In genomic region chr14:103345011-103345410, GRCm38 (mm10) we compare ENCODE assay signal across 8 mouse cellular contexts. TPM values are rescaled to one million over a fixed set of nuclear protein-coding genes. Genes with fewer than 3 reads are reported as not detected.
DNase-seq lines count a peak whose midpoint lies in the region; ATAC-seq and TF ChIP-seq lines count a peak whose summit lies in the region.

No protein-coding gene starts in this region.

- no peak for ATAC-seq in embryonic facial prominence, embryonic 15.5 days (ENCODE audit: insufficient number of reproducible peaks, low FRiP score, low TSS enrichment, low read depth)
- no peak for ATAC-seq in intestine, postnatal 0 days
- no peak for ATAC-seq in neural tube, embryonic 13.5 days (ENCODE audit: low read depth)
- no peak for ATAC-seq in megakaryocyte-erythroid progenitor cell, adult 5-6 weeks (replicated peaks; ENCODE audit: low FRiP score, low TSS enrichment, poor library complexity, severe bottlenecking)

- no peaks in the 10 kb centered on the region for H3K36me3 ChIP-seq in embryonic facial prominence, embryonic 15.5 days
- H3K36me3 ChIP-seq in intestine, postnatal 0 days (ENCODE audit: control insufficient read depth, insufficient read depth), result no peaks in the 10 kb centered on the region
- H3K36me3 ChIP-seq in neural tube, embryonic 13.5 days, result no peaks in the 10 kb centered on the region

- H3K27me3 ChIP-seq in embryonic facial prominence, embryonic 15.5 days, result no peaks in the 10 kb centered on the region
- no peaks in the 10 kb centered on the region for H3K27me3 ChIP-seq in intestine, postnatal 0 days (replicated peaks; ENCODE audit: control insufficient read depth, insufficient read depth, low read length)
- H3K27me3 ChIP-seq in neural tube, embryonic 13.5 days, result no peaks in the 10 kb centered on the region

- H3K4me3 ChIP-seq in lung, adult 2 months (replicated peaks; ENCODE audit: extremely low read depth, low read depth, low read length), result peak overlapping the region; percentile 43
- H3K4me3 ChIP-seq in embryonic facial prominence, embryonic 15.5 days (replicated peaks), result peak overlapping the region; percentile 70
- peak overlapping the region; percentile 81 for H3K4me3 ChIP-seq in intestine, postnatal 0 days (ENCODE audit: low read depth, low read length)
- peak overlapping the region; percentile 83 for H3K4me3 ChIP-seq in neural tube, embryonic 13.5 days

- H3K9ac ChIP-seq in embryonic facial prominence, embryonic 15.5 days, result no peak overlapping the region
- H3K9ac ChIP-seq in intestine, postnatal 0 days (ENCODE audit: low read depth, low read length), result no peak overlapping the region
- H3K9ac ChIP-seq in neural tube, embryonic 13.5 days, result peak overlapping the region; percentile 94

- intact Hi-C loops in gastrocnemius, postnatal 14 days (cut with DNase I; ENCODE audit: low total_unique reads), result no loop called here

- no peak for DNase-seq in lung, adult 2 months
- DNase-seq in lung, postnatal 25 days (ENCODE audit: low spot score), result no peak
- DNase-seq in gastrocnemius, postnatal 14 days, result no peak
- no peak for DNase-seq in adrenal gland, postnatal 14 days

- H3K27ac ChIP-seq in embryonic facial prominence, embryonic 15.5 days (replicated peaks), result no peak overlapping the region
- H3K27ac ChIP-seq in intestine, postnatal 0 days (ENCODE audit: low read depth, low read length), result no peak overlapping the region
- 0 out of 2 replicates have a peak overlapping the region, but pooled peaks have one; percentile 97 for H3K27ac ChIP-seq in neural tube, embryonic 13.5 days (replicated peaks)

- no peaks in the 10 kb centered on the region for H3K9me3 ChIP-seq in embryonic facial prominence, embryonic 15.5 days (replicated peaks)
- no peaks in the 10 kb centered on the region for H3K9me3 ChIP-seq in intestine, postnatal 0 days (ENCODE audit: control insufficient read depth)
- H3K9me3 ChIP-seq in neural tube, embryonic 13.5 days, result no peaks in the 10 kb centered on the region

- 12% methylated on average over 2 of the region's 2 CpGs for WGBS in lung, adult 2 months
- WGBS in embryonic facial prominence, embryonic 15.5 days, result 36% methylated on average over 2 of the region's 2 CpGs
- WGBS in intestine, postnatal 0 days, result 37% methylated on average over 2 of the region's 2 CpGs
- 42% methylated on average over 2 of the region's 2 CpGs for WGBS in neural tube, embryonic 13.5 days

- no peak for TF ChIP-seq POLR2A in lung, adult 2 months (IDR thresholded peaks at IDR 0.05; ENCODE audit: borderline replicate concordance, extremely low read depth, low read depth, low read length)

- peaks cover 1% of the 10 kb centered on the region for H3K4me1 ChIP-seq in lung, adult 2 months (ENCODE audit: control insufficient read depth, insufficient read depth, low read length)
- 0 out of 2 replicates have a peak, but pooled peaks cover 11% of the 10 kb centered on the region for H3K4me1 ChIP-seq in embryonic facial prominence, embryonic 15.5 days
- peaks cover 8% of the 10 kb centered on the region; the same call in 1 of the 2 replicates for H3K4me1 ChIP-seq in intestine, postnatal 0 days (replicated peaks; ENCODE audit: control insufficient read depth, insufficient read depth, low read length)
- peaks cover 53% of the 10 kb centered on the region for H3K4me1 ChIP-seq in neural tube, embryonic 13.5 days (replicated peaks)

- TF ChIP-seq CTCF in lung, adult 2 months (IDR thresholded peaks at IDR 0.05; ENCODE audit: insufficient read depth, low read length), result no peak
- no peak for TF ChIP-seq CTCF in intestine, postnatal 0 days (IDR thresholded peaks at IDR 0.05; ENCODE audit: low read depth)

- H3K4me2 ChIP-seq in embryonic facial prominence, embryonic 15.5 days (replicated peaks), result peak overlapping the region; percentile 75
- peak overlapping the region; percentile 89 for H3K4me2 ChIP-seq in intestine, postnatal 0 days (replicated peaks; ENCODE audit: low read depth)
- H3K4me2 ChIP-seq in neural tube, embryonic 13.5 days, result peak overlapping the region; percentile 78

RNA-seq across cellular contexts. Expression of gene Mycbp2, which starts 1.6 kb away (rescaled TPM):
- 14.3 and 21.3 TPM in 2 replicates for polyA plus RNA-seq in lung, adult 2 months (2012; rRNA removed)
- 23.6 and 25.8 TPM in 2 replicates for polyA plus RNA-seq in embryonic facial prominence, embryonic 15.5 days (2015; fragmentation: Nextera tagmentation; extraction: Ambion mirVana)
- polyA plus RNA-seq in intestine, postnatal 0 days (2015; fragmentation: Nextera tagmentation; extraction: Ambion mirVana), result 12.4 and 15.9 TPM in 2 replicates
- 50.1 and 51.8 TPM in 2 replicates for polyA plus RNA-seq in neural tube, embryonic 13.5 days (2015; fragmentation: Nextera tagmentation; extraction: Ambion mirVana)
- 10 to 100 TPM; 23.9 to 24.0 TPM for total RNA-seq in gastrocnemius, postnatal 14 days (2021)
- 49.7 and 53.1 TPM in 2 replicates for total RNA-seq in adrenal gland, postnatal 14 days (2021)
- 44.5 and 50.3 TPM in 2 replicates for total RNA-seq in megakaryocyte-erythroid progenitor cell, adult 5-6 weeks (2014; fragmentation: Nextera tagmentation)
- total RNA-seq in megakaryocyte-erythroid progenitor cell, adult 5-6 weeks (2017), result 37.9 and 48.3 TPM in 2 replicates
